26 mouse cellular contexts compared by ENCODE assay signal in genomic region chr1:58570437-58570836, GRCm38 (mm10).
"Had no signal": no experiment of that assay in that cellular context is flagged by ENCODE, and none has a peak within 500 bp of the region (broad histone marks: within the 10 kb centered on the region; RNA-seq: fewer than 3 reads in every experiment).

No protein-coding gene starts in this region.

- H3K9me3 ChIP-seq: heart, embryonic 13.5 days; heart, embryonic 15.5 days; hindbrain, embryonic 10.5 days; hindbrain, embryonic 12.5 days; kidney, embryonic 15.5 days; limb, embryonic 10.5 days; limb, embryonic 12.5 days; liver, embryonic 13.5 days had no signal

- H3K36me3 ChIP-seq: heart, embryonic 13.5 days; heart, embryonic 15.5 days; hindbrain, embryonic 10.5 days; hindbrain, embryonic 12.5 days; kidney, embryonic 15.5 days; limb, embryonic 10.5 days; limb, embryonic 12.5 days; liver, embryonic 13.5 days had no signal

- H3K4me3 ChIP-seq: heart, adult 2 months; heart, embryonic 13.5 days; heart, embryonic 15.5 days; hindbrain, embryonic 10.5 days; hindbrain, embryonic 12.5 days; kidney, embryonic 15.5 days; left cerebral cortex, adult 2 months; limb, embryonic 10.5 days; limb, embryonic 12.5 days; liver, embryonic 13.5 days had no signal

- DNase-seq: gastrocnemius, postnatal 14 days; gastrocnemius, postnatal 36 days; heart, adult 11 months; heart, adult 2 months; heart, postnatal 14 days; heart, postnatal 4 days; kidney, adult 11 months; kidney, adult 2 months; kidney, adult 9 months; kidney, postnatal 14 days; kidney, postnatal 36 days; layer of hippocampus, adult 9-11 months; liver; liver, embryonic 13.5 days had no signal

- ATAC-seq: hindbrain, embryonic 16.5 days; intestine, embryonic 16.5 days had no signal

- H3K4me1 ChIP-seq: heart, embryonic 15.5 days; hindbrain, embryonic 10.5 days; hindbrain, embryonic 12.5 days; kidney, embryonic 15.5 days; limb, embryonic 10.5 days; limb, embryonic 12.5 days had no signal

- H3K9ac ChIP-seq: heart, embryonic 13.5 days; heart, embryonic 15.5 days; hindbrain, embryonic 12.5 days; hindbrain, embryonic 14.5 days; kidney, embryonic 15.5 days; limb, embryonic 12.5 days; liver, embryonic 13.5 days had no signal

- H3K27me3 ChIP-seq: heart, embryonic 13.5 days; heart, embryonic 15.5 days; hindbrain, embryonic 12.5 days; kidney, embryonic 15.5 days; limb, embryonic 12.5 days; liver, embryonic 13.5 days had no signal

- H3K27ac ChIP-seq: heart, adult 2 months; heart, embryonic 13.5 days; heart, embryonic 15.5 days; hindbrain, embryonic 10.5 days; hindbrain, embryonic 12.5 days; hindbrain, embryonic 14.5 days; kidney, embryonic 15.5 days; kidney, postnatal 0 days; left cerebral cortex, adult 2 months; limb, embryonic 10.5 days; limb, embryonic 12.5 days; liver, embryonic 13.5 days had no signal
